Mouse (Mus musculus): ENCODE measurements around the gene Arpp19.
A peak's percentile ranks its signal among the peaks of the same experiment; 100 is the strongest.

Arpp19 gene

DNA sequence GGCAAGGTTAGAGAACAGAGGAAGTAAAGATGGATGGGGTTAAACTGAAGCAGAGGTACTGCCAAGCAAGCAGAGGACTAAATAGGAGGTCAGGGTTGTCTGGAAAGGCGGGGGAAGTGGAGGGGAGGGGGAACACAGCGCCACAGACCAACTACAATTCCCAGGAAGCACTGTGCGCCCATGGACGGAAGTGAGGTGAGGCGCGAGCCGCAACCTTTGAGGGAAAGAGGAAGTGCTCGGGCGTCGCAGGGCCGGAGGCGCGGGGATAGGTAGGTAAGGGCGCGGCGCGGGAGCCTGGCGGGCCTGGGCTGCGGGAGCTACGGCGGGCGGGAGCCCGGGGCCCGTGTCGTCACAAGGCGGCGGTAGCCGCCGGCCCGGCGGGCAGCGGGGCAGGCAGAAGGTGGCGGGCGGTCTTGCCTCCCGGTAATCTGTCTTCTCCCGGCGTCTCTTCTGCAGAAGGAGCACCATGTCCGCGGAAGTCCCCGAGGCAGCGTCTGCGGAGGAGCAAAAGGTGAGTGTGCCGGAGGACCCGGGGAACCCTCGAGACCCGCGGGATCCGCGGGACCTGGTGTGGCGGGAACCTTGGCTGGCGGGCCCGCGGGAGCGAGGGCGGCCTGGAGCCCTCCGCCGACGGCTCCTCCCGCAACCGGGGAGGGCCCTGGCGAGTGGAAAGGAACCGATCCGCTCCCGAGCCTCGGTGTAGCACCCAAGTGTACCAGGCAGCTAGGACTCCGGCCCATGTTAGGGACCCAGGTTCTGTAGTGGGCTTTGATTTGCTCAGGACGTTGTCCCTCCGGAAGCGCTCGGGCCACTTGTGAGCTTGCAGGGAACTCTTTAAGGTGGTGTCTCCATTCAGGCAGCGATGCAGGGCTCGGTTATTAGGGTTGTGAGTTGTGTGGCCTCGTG lies at the start of gene Arpp19:
Arpp19 (plus strand) TSS at position 164 of the 906 bp plus-strand sequence.
- peak; percentile 68 for DNase-seq (ENCODE audit: low read depth)

DNA sequence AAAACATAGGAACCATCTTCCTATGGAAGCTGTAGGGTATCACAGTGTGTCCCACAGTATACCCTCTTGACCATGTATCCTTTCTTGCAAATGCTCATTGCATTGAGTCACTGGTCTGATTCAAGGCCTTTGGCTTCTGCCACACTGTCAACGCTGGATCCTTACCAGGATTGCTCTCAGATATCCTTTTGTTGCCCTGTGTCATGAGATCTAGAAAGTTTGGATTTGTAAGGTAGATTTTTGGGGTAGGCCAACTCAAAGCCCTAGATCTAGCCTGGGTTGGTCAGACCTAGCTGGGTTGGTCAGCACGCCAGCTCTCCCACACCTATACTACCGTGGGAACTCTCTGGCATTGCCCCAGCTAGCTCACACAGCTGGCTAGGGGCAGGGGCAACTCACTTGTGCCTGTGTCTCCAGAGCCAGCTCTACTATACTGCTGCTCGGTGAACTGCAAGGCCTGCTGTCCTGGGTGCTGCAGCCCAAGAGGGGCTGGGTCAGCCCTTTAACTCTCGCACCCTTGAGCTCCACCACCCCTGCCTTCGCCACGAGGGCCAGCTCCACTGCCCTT lies 48.4 kb upstream of the Arpp19 start:
- no peak for DNase-seq (ENCODE audit: low read depth)

DNA sequence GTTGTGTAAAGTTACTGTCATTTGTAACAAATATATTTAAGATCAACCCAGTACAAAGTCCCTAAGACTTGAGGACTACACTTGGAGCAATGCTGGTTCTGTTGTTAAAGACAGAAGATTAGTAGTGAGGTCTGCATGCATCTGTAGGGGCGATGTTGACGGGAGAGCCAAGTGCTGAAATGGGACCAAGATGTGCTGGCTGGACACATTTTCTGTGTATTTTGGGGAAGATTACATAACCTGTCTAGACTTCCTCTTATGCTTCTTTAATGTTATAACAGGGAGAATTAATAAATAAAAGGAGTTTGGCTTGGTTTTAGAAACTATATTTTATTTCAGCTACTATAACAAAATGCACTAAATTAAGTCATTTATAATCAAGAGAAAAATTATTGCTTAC lies 47.4 kb upstream of the Arpp19 start:
- DNase-seq (ENCODE audit: low read depth), result no peak

GRCm38 (mm10) chr9:74994611-74995257 lies 42.7 kb upstream of the Arpp19 start:
- no peak for DNase-seq (ENCODE audit: low read depth)

- no peak for DNase-seq (ENCODE audit: low read depth)
These were observed 41.1 kb upstream of the Arpp19 start for GRCm38 (mm10) chr9:74996349-74996748.

- DNase-seq (ENCODE audit: low read depth), result no peak
These were observed 39.4 kb upstream of the Arpp19 start for GRCm38 (mm10) chr9:74997976-74998375.

DNA sequence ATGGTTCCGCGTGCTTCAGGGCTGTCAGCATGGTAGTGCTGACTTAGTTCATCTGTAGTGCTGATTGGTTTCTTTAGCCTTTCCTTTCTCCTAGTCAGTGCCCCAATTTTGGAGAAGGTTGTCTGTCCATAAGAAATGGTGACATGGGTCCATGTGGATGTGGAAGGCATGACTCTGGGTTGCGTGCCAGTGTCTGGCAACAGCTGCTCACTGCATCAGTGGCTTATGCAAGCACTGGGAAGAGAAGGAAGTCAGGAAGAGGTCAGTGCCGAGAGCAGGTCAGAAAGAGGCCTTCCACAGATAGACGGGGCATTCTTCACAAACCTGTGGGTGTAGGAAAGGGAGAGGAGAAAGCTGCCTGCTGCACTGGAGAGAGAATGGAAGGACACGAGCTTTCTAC lies 36.4 kb upstream of the Arpp19 start:
- DNase-seq (ENCODE audit: low read depth), result no peak

- no peak for DNase-seq (ENCODE audit: low read depth)
These were observed 35.7 kb upstream of the Arpp19 start for GRCm38 (mm10) chr9:75001611-75002204.

- no peak for DNase-seq (ENCODE audit: low read depth)
These were observed 35.2 kb upstream of the Arpp19 start for GRCm38 (mm10) chr9:75002262-75002661.

DNA sequence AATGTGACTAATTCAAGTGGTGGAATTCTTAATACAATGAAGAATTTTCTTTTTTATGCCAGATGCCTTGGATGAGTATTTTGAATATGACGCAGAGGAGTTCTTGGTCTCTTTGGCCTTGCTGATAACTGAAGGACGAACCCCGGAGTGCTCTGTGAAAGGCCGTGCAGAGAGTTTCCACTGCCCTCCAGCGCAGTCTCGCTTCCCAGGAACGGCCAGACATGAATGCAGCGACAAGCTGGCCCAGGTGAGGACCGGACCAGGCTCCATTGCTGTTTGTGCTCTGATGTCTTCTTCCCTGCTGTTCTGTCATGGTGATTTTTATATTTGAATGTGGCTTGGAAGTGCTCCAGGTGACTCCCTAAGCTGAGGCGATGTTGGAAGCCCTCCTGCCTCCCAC lies 33.2 kb upstream of the Arpp19 start:
- no peak for DNase-seq (ENCODE audit: low read depth)

- no peak for DNase-seq (ENCODE audit: low read depth)
These were observed 20.8 kb upstream of the Arpp19 start for GRCm38 (mm10) chr9:75016591-75016990.

DNA sequence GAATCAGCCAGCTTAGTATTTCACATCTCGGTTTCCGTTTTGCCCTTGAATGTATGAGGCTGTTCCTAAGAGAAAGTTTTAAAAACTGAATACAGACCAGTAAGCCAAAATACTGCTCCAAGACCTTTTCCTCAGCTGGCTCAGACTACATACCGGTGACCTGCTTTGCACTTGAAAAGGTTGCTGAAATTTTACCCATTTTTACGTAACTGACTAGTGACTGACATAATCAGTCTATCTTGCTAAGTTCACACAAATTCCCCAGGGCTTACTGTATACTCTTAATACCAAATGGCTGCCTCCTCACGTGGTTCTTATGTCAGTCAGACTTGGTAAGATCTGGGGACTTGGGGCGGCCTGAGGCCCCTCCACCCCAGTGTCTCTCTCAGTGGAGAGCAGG lies 18.2 kb upstream of the Arpp19 start:
- DNase-seq (ENCODE audit: low read depth), result no peak

DNA sequence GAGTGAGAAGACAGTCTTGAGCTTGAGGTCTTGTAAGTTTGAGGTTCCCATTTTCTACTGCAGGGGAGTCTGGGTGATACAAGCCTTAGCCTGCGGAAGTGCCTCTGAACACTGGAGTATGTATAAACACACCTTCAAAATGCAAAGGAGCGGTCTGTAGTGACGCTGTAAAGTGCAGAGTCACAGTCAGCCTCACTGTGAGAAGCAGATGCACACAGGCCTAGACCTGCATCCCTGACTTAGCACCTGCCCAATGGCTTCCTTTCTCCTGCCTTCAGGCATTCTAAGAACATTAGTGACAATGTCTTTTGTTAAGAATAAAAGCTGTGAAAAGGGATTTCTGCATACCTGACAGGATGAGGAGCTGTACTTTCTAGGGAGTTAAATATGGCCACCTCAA lies 17.8 kb upstream of the Arpp19 start:
- no peak for DNase-seq (ENCODE audit: low read depth)

DNA sequence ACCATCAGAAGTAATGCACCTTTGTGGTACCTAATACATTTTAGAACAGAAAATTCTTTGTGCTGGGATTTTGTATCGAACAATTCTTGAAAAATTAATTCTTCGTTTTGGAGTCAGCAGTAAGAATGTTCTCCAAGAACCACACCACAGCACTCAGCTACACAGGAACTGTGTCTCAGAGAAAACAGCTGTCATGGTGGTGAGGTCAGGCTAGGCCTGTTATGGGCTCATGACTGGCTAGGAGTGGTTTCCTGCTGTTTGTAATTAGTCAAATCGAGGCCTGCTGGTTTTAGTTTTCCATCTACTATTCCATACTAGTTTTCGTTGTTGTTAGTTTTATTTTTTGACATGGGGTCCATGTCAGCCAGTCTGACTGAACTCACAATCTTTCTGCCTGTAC lies 16.9 kb upstream of the Arpp19 start:
- no peak for DNase-seq (ENCODE audit: low read depth)

DNA sequence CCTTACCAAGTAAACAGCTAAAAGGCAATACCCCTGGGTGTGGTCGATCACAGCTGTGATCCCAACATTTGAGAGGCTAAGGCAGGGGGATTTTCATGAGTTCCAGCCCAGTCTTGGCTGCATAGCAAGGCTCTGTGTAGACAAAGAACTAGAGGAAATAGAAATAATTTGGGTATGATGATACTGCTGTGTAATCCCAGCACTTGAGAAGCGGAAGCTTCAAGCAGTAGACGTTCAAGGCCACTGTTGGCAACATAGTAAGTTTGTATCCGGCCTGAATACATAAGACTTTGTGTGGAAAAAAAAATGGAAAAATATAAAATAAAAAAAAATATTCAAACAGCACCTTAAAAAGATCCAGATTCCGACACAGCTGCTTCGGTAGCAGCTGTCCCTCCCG lies 14.9 kb upstream of the Arpp19 start:
- DNase-seq (ENCODE audit: low read depth), result no peak

GRCm38 (mm10) chr9:75023150-75023894 lies 14.1 kb upstream of the Arpp19 start:
- no peak for DNase-seq (ENCODE audit: low read depth)

DNA sequence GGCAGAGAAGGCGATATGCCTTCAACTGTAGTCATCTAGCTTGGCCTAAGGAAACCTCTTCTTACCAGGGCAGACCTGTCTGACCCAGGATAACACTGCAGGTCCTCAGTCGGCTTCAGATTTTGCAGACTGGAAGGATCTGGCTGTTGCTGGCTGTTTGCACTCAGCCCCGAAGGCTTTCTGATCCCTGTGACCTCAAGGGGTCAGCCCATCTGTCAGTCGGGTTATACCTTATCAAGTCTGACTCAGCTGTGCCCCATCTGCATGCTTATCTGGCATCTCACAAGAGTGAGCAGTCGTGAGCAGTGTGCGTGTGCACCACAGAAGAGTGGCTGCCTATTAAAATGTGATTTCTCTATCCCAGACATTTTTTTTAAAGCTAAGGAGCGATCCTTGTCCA lies 13.3 kb upstream of the Arpp19 start:
- DNase-seq (ENCODE audit: low read depth), result no peak

DNA sequence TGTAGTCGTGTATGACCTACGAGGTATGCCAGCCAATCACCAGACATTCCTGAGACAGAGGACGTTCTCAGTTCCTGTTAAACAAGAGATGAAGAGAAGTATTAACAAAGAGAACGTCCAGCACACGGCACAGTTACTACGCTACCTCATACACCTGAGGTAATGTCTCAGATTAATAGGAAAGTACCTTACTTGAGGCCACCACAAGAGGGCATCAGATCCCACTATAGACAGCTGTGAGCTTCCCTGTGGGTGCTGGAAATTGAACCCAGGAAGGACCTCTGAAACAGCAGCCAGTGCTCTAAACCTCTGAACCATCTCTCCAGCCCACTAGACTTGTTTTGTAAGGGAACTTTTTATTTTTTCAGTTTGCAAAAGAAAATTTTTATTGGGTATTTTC lies 11.7 kb upstream of the Arpp19 start:
- no peak for DNase-seq (ENCODE audit: low read depth)

DNA sequence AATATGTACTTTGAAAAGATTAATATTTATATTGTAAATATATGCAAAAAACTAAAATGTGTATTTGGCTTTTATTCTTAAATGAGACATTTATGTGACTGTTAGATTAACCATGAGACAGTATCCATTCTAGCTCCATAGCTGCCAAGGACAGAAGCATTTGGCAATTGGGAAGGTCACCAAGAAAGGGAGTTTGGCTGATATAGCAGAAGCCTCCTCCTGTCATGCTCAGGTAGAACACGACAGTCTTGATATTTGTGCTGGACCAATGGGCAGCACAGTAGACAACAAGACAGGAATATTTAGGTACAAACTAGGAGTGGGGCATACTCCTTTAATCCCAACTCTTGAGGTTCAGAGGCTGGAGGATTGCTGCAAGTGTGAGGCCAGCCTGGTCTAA lies 5.0 kb upstream of the Arpp19 start:
- no peak for DNase-seq (ENCODE audit: low read depth)

- DNase-seq (ENCODE audit: low read depth), result no peak
These were observed 4.3 kb upstream of the Arpp19 start for GRCm38 (mm10) chr9:75033141-75033540.

DNA sequence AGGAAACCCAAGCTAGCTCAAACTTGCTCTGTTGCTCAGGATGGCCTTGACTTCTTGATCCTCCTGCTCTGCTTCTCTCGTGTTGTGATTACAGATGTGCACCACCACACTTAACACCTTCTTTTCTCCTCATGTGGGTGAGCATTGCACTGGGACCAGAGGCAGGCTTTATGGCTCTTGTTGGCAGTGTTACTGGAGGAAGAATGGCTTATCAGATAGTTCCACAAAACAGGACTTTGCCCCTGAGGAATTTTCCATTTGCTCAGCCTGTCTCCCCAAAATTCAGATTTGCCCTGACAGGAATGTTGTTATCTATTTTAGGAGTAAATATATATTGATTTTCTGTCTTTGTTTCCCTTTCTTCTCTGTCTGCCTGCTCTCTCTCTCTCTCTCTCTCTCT lies 2.7 kb upstream of the Arpp19 start:
- DNase-seq (ENCODE audit: low read depth), result no peak

- no peak for DNase-seq (ENCODE audit: low read depth)
These were observed 1.5 kb upstream of the Arpp19 start for GRCm38 (mm10) chr9:75035944-75036343.
